Mouse (Mus musculus) liver, adult 2 months (tissue): ENCODE measurements around the gene Urb1.

Experiments used
- CTCF ChIP-seq: fragments of 200-500 bp; IDR thresholded peaks from 2 replicates; pipeline ENCODE4 v1.5.1; 2011; ENCODE audit warnings: low read depth, low read length, control low read depth
- POLR2A ChIP-seq: fragments of 200-500 bp; IDR thresholded peaks from 2 replicates; pipeline ENCODE4 v1.6.1; 2011; ENCODE audit warnings: low read length, control low read depth; ENCODE audit not compliant: insufficient read depth; ENCODE audit errors: extremely low read depth

DNA sequence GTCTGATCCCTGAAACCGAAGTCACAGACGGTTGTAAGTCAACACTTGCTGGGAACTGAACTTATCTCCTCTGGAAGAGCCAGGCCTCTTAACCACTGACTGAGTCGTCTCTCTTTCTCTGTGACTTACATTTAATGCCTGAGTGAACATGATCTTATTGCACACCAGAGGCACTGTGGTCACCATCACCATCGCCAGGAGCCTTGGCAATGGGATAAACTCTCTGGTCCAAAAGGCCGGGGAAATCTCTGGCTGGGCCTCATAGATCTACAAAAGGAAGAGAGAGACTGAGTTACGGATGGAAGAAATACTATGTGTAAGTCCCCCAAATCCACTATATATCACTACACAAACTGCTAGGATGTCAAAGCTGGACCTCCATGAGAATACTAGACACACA lies 19.3 kb downstream of the Urb1 start:
- TF ChIP-seq CTCF (no peak), POLR2A (no peak)
